In the genomic region with DNA sequence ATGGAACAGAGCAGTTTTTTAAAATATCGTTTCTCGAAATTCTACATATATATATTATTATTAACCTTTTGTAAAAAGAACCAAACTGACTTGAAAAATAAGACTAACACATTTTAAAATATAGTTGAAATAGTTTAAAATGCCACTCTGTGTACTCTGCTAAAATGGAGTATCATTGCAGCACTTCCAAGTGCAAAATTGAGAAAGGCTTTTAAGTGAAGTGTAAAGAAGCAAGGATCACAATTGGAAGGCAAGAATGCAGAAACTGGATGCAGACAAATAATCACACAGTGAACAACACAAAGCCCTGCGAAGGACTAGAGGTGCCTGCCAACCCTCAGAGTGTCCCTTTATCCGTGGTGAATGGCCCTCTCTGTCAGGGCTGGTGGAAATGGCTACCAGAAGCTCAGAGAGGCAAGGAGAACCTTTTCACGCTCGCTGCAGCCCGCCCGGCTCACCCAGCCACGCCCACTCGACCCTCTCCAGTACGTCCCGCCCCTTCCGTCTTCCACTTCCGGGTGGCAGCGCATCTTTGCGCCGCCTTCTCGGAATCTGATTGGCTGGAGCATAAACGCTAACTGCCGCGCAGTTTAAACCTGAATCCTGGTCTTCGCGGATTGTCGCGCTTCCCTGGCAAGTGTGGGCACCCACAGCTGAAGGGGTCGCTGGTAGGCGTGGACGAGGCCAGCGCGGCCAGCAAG, we compare ENCODE assay signal across 7 mouse cellular contexts. TPM values are rescaled to one million over a fixed set of nuclear protein-coding genes. Genes with fewer than 3 reads are reported as not detected.
DNase-seq lines count a peak whose midpoint lies in the region; ATAC-seq lines count a peak whose summit lies in the region.

A gene (plus strand): TSS at position 540 of the 701 bp plus-strand sequence.

- DNase-seq in adrenal gland, postnatal 25 days, result peak; percentile 92
- peak; percentile 99 for DNase-seq in heart, adult 11 months
- DNase-seq in kidney, adult 18-20 months, result peak; percentile 88
- DNase-seq in limb, embryonic 11.5 days (ENCODE audit: low spot score), result peak; percentile 98
- peak; percentile 99 for DNase-seq in midbrain, embryonic 14.5 days
- peak; percentile 81 to 90 for DNase-seq in spleen, adult 18-20 months

- no peaks in the 10 kb centered on the region for H3K27me3 ChIP-seq in embryonic facial prominence, embryonic 12.5 days
- H3K27me3 ChIP-seq in limb, embryonic 11.5 days (ENCODE audit: control insufficient read depth, insufficient read depth, low read length), result no peaks in the 10 kb centered on the region
- no peaks in the 10 kb centered on the region for H3K27me3 ChIP-seq in midbrain, embryonic 14.5 days (ENCODE audit: control insufficient read depth, insufficient read depth, low read length)

- peak within 1 kb of the TSS; percentile 75 for H3K4me2 ChIP-seq in embryonic facial prominence, embryonic 12.5 days (replicated peaks)
- H3K4me2 ChIP-seq in limb, embryonic 11.5 days (ENCODE audit: low read depth, severe bottlenecking), result peak within 1 kb of the TSS; percentile 44
- H3K4me2 ChIP-seq in midbrain, embryonic 14.5 days (ENCODE audit: low read length), result peak within 1 kb of the TSS; percentile 94

- 6% methylated on average over 30 of the region's 30 CpGs for WGBS in embryonic facial prominence, embryonic 12.5 days
- WGBS in limb, embryonic 11.5 days, result 7% methylated on average over 30 of the region's 30 CpGs
- WGBS in midbrain, embryonic 14.5 days, result 7% methylated on average over 30 of the region's 30 CpGs

- H3K27ac ChIP-seq in embryonic facial prominence, embryonic 12.5 days, result peak within 1 kb of the TSS; percentile 75
- no peak within 1 kb of the TSS; the same call in 1 of the 2 replicates for H3K27ac ChIP-seq in limb, embryonic 11.5 days (replicated peaks; ENCODE audit: low read depth, low read length)
- H3K27ac ChIP-seq in midbrain, embryonic 14.5 days (replicated peaks; ENCODE audit: low read depth, low read length), result peak within 1 kb of the TSS; percentile 93

- no peaks in the 10 kb centered on the region for H3K9me3 ChIP-seq in embryonic facial prominence, embryonic 12.5 days
- H3K9me3 ChIP-seq in limb, embryonic 11.5 days (ENCODE audit: control insufficient read depth, low read length), result no peaks in the 10 kb centered on the region
- H3K9me3 ChIP-seq in midbrain, embryonic 14.5 days (ENCODE audit: control insufficient read depth, low read length), result no peaks in the 10 kb centered on the region

- peak; percentile 95 for ATAC-seq in embryonic facial prominence, embryonic 12.5 days (ENCODE audit: insufficient number of reproducible peaks, insufficient read depth, low FRiP score, low TSS enrichment)
- peak; percentile 96 for ATAC-seq in limb, embryonic 11.5 days (ENCODE audit: insufficient number of reproducible peaks, low FRiP score, low TSS enrichment, low read depth)
- ATAC-seq in midbrain, embryonic 14.5 days (ENCODE audit: low FRiP score, low TSS enrichment), result peak; percentile 99

- no peaks in the 10 kb centered on the region for H3K36me3 ChIP-seq in embryonic facial prominence, embryonic 12.5 days
- H3K36me3 ChIP-seq in limb, embryonic 11.5 days (ENCODE audit: control insufficient read depth, insufficient read depth, low read length), result no peaks in the 10 kb centered on the region
- H3K36me3 ChIP-seq in midbrain, embryonic 14.5 days (ENCODE audit: control insufficient read depth, insufficient read depth, low read length), result no peaks in the 10 kb centered on the region

- H3K9ac ChIP-seq in embryonic facial prominence, embryonic 12.5 days, result peak within 1 kb of the TSS; percentile 67
- H3K9ac ChIP-seq in limb, embryonic 11.5 days (ENCODE audit: low read length), result peak within 1 kb of the TSS; percentile 72
- peak within 1 kb of the TSS; percentile 65 for H3K9ac ChIP-seq in midbrain, embryonic 14.5 days (replicated peaks; ENCODE audit: low read length)

- H3K4me3 ChIP-seq in embryonic facial prominence, embryonic 12.5 days, result peak within 1 kb of the TSS; percentile 83
- peak within 1 kb of the TSS; percentile 66 for H3K4me3 ChIP-seq in limb, embryonic 11.5 days (ENCODE audit: low read depth, low read length)
- peak within 1 kb of the TSS; percentile 80 for H3K4me3 ChIP-seq in midbrain, embryonic 14.5 days (replicated peaks; ENCODE audit: low read depth, low read length)

- peaks cover 14% of the 10 kb centered on the region for H3K4me1 ChIP-seq in embryonic facial prominence, embryonic 12.5 days
- 0 out of 2 replicates have a peak, but pooled peaks cover 3% of the 10 kb centered on the region for H3K4me1 ChIP-seq in limb, embryonic 11.5 days (ENCODE audit: control insufficient read depth, insufficient read depth, low read length)
- H3K4me1 ChIP-seq in midbrain, embryonic 14.5 days (ENCODE audit: control insufficient read depth, insufficient read depth, low read length), result peaks cover 11% of the 10 kb centered on the region

RNA-seq across cellular contexts. Expression of the gene that starts here (rescaled TPM):
- 2.1 and 2.2 TPM in 2 replicates for total RNA-seq in adrenal gland, postnatal 25 days (2021)
- 22.4 and 24.2 TPM in 2 replicates for polyA plus RNA-seq in embryonic facial prominence, embryonic 12.5 days (2016; fragmentation: Nextera tagmentation; extraction: Ambion mirVana)
- 28.6 and 28.8 TPM in 2 replicates for polyA plus RNA-seq in limb, embryonic 11.5 days (2014; fragmentation: Nextera tagmentation; extraction: Ambion mirVana)
- 2.8 and 5.2 TPM in 2 replicates for polyA plus RNA-seq in midbrain, embryonic 14.5 days (2014; fragmentation: Nextera tagmentation; extraction: Ambion mirVana)

Comparison
In these comparisons a context has a peak if more than half of its experiments do, and no peak if none do; other contexts are left out.
1. H3K4me2 ChIP-seq: peak in every context shown above with its lines; median percentile 94 in midbrain, embryonic 14.5 days; 75 in embryonic facial prominence, embryonic 12.5 days; 44 in limb, embryonic 11.5 days.